Mouse (Mus musculus): ENCODE measurements around the gene Rtn1.

Gene Rtn1

DNA sequence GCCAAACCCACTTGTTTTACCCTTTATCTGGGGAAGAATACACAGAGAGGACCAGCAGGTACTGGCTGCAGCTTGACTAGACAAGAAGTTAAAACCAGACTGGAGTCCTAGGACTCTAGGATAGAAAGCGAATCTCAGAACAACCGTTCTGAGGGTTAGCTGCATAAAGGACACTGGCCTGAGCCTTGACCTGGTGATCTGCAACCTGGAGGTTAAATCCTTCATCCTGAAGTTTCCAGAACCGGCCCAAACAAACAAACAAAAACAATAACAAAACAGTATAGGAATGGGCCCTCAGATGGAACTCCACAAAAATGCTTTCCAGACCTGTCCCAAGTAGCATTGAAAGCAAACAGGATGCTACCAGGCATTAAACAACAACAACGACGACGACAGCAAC lies at the start of gene Rtn1:
Gene Rtn1 (minus strand): TSS at position 101 of the 400 bp plus-strand sequence.
- no peak for DNase-seq (ENCODE audit: low spot score in 2 of 2)

DNA sequence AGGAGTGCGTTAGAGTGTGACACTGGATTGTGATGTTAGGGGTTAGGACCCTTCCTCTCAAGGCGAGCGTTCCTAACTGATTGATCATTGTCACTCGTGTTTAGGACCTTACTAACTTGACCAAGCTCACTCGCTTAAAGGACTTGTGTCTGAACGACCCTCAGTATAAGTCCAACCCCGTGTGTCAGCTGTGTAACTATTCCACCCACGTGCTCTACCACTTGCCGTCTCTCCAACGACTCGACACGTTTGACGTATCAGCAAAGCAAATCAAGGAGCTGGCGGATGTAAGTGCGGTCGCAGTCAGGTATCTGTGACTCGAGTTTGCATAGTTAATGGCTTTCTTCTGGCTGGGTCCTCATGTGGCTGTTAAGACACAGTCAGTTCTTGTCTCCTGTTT lies 45.1 kb upstream of the Rtn1 start:
- no peak for DNase-seq (ENCODE audit: low spot score in 2 of 2)

DNA sequence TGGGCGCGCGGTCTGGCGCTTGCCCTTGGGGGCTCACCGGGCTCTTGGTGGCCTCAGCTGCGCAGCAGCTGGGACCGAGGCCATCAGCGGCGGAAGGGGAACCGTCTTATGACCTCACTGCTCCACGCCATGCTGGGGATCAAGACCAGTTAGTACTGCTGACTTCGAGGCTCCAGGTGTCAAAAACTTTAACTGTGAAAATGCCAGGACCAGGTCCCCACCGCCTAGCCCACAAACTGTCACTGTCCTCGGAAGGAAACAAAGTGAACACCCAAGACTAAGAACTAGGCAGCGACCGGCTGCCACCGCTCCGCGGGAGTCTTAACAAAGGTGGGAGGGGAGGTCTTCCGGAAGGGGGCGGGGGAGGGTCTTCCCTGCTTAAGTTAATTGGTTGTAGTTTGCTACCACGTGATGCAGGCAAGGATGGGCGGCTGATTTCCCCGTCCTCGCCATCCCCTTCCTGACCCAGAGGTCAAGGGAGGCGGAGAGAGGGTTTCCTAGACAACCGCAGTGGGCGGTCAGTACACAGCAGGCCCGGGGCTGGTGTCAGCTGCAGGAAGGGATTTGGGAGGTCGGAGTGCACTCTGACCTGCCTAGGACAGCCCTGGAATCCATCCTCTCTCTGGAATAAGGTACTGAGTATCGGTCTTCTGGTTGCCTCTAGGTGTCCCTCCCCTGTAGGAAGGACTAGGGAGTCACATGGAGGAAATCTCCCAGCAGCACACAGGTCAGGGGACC lies 33.2 kb upstream of the Rtn1 start, which contains the start of gene Lrrc9:
Gene Lrrc9 (plus strand): TSS at position 28 of the 738 bp plus-strand sequence.
- DNase-seq (ENCODE audit: low spot score in 2 of 2): no peak

GRCm38 (mm10) chr12:72438961-72439480 lies 30.2 kb upstream of the Rtn1 start:
- DNase-seq (ENCODE audit: low spot score in 2 of 2): no peak

DNA sequence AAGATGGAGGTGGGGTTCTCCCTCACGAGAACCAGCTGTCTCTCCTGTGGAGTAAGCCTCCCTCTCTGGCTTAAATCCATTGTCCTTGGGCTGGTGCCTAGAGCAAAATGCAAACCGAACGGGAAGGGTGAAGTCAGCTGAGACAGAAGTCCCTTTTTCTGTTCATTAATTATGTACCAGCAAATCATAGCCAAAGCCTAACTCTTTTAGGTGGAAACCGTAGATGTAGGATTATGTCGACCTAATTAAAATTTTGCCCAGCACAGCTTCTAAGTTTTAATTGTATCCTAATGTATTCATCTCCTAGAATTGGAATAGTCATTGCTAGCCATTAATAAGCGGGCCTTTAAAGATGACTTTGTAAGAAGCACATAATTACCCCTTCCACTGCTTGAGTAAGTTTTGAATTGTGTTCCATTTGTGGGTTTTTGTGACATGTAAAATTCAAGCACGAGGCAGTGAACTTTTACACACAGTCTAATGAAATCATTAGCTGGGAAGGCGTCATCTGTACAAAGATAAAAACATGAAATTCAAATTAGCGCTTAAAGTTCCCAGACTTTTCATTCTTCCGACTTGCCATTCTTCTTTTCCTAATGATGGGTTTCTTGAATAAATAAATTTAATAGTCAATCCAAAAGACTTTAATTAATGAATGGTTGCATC lies 29.0 kb upstream of the Rtn1 start:
- DNase-seq (ENCODE audit: low spot score in 2 of 2): no peak

DNA sequence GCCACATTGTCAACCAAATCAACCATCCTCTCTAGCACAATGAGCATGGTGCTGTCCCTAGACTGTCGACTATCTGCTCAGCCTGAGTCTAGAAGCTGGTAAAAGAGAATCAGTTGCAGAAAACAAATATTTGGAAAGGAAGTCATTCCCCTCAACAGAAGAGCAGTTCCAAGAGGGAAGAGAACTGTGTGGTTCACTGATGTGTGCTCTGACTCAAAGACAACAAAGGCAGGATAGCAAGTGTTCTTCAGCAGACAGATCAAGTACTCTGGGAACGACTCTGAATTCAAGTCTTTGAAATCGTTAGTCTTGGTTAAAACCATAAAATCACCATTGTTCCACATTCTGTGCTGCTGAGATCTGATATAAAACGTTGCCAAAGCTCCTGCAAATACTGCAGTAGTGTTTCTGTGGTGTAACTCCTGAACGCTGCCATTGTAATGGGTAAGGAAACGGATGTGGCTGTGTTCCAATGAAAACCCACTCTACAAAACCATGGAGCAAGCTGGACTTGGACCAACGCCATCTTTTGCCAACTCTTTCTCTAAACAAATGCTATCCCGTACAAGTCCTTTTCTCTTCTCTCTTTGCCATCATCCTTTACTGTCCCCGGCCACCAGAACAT lies 24.5 kb upstream of the Rtn1 start:
- no peak for DNase-seq (ENCODE audit: low spot score in 2 of 2)

DNA sequence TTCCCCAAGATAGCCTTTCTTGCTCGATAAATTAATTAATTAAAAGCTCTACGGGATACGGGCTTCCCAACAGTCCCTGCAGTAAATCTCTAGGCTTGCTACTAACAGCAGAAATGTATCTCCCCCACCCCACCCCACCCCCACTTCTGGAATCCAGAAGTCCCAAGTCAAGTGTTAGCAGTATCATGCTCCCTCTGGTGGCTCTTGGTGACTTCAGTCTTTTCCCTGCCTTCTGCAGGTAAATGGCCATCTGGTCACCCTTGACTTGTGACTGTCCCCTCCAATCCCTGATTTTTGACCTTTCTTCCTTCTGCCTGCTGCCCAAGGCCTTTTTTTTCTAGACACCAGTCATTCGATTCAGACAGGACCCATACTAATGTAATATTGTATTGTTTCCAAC lies 23.4 kb upstream of the Rtn1 start:
- no peak for DNase-seq (ENCODE audit: low spot score in 2 of 2)

GRCm38 (mm10) chr12:72427722-72428126 lies 18.9 kb upstream of the Rtn1 start:
- DNase-seq (ENCODE audit: low spot score in 2 of 2): peak; percentile 29 to 32

DNA sequence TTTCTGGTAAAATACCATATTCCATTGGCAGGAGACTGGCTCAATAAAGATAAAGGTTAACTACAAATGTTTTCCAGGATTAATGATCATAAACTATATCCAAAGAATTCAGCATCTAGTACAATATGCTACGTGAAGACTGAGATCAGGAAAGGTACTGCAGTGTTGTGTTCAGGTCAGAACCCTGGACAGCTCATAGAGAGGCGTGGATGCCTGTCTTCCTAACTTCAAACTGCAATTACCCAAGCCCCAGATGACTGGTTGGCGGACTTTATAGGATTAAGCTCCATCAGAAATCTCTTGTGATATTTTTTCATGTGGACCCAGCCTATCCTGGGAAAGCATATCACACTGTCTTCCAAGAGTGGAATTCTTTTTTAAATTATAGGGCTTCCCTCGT lies 13.8 kb upstream of the Rtn1 start:
- DNase-seq (ENCODE audit: low spot score in 2 of 2): no peak

DNA sequence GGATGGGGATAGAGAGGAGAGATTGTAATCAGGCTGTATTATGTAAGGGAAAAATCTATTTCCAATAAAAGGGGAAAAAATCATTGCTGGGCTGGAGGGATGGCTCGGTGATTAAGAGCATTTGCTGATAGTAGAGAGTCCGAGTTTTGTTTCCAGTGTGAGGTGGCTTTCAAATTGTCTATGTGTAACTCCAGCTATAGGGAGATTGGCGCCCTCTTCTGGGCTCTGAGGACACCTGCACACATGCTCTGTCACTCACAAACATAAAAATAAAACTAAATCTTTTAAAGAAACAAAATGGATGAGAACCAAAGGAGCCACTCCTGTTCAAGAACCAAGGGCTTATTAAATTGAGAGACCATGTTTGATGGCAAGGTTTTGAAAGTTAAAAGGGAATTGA lies 8.9 kb upstream of the Rtn1 start:
- DNase-seq (ENCODE audit: low spot score in 2 of 2): no peak

- no peak for DNase-seq (ENCODE audit: low spot score in 2 of 2)
Observed at GRCm38 (mm10) chr12:72408111-72408891, 553 bp downstream of the Rtn1 start.

- DNase-seq (ENCODE audit: low spot score in 2 of 2): no peak
Observed at GRCm38 (mm10) chr12:72407721-72408110, 1.1 kb downstream of the Rtn1 start.

- DNase-seq (ENCODE audit: low spot score in 2 of 2): no peak
Observed at GRCm38 (mm10) chr12:72407146-72407545, 1.7 kb downstream of the Rtn1 start.

- DNase-seq (ENCODE audit: low spot score in 2 of 2): no peak
Observed at GRCm38 (mm10) chr12:72405031-72405430, 3.8 kb downstream of the Rtn1 start.

DNA sequence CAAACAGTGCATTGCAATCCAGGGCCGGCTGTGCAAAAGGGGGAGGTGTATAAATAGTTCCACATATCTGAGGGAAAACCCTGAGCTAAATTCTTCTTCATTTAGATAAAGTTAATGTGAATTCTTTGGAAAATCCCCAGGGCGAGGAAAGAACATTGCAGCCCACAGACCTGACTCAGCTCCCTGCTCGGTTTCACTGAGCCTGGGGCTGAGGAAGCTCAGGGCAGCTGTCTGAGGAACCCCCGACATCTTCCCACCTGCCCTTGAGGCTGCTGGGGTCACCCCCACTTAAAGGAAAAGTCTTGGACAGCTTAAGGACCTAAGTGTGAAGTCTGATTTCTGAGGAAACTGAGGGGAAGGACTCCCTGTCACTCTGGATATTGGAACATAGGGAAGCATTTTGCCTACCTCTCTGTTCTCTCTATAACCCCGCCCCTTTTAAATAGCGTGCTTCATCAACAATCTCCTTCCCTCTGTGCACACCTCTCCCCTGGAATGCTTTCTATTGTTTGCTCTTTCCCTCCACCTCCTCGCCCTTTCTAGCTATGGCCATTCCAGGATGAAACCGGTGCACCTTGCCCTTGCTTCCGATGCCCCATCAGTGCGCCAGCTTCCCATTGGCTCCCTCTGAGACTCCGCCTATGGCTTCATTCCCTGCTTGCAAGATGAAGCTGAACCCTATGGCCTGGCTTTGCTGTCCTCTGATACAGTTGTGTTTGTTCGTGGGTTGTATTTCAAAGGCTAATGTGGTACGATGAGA lies 15.6 kb downstream of the Rtn1 start:
- DNase-seq (ENCODE audit: low spot score in 2 of 2): no peak

- DNase-seq (ENCODE audit: low spot score in 2 of 2): no peak
Observed at GRCm38 (mm10) chr12:72390346-72390745, 18.5 kb downstream of the Rtn1 start.

DNA sequence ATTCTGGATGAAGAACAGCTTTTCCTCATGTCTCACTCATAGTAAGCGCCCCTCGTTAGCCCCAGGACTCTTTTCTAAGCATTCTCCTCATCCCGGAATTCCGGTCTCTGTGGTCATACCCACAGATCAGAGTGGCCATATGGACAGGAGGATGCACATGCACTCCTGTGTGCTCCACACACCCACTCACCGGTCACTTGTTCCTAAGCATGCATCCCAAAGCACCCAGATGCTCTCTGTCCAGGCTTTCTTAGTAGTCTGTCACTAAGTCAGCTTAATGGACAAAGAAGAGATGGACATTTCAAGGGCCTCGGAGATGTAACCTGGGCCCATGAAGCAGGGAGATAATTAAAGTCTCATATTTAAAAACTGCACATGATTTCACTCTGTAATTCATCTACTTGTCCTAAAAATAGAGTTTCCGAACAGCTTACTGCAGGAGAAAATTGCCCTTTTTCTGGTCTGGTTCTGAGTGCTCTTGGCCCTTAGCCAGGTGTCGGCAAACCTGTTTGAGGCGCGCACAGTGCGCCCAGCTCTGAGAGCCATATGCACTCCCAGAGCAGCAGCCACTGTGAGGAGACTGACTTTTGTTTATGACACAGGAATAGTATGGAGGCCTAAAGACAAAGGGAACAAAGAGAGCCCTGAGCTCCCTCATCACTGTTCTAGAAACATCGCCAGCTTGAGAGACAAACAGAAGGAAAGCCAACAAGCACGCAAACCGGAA lies 19.3 kb downstream of the Rtn1 start:
- DNase-seq (ENCODE audit: low spot score in 2 of 2): no peak

DNA sequence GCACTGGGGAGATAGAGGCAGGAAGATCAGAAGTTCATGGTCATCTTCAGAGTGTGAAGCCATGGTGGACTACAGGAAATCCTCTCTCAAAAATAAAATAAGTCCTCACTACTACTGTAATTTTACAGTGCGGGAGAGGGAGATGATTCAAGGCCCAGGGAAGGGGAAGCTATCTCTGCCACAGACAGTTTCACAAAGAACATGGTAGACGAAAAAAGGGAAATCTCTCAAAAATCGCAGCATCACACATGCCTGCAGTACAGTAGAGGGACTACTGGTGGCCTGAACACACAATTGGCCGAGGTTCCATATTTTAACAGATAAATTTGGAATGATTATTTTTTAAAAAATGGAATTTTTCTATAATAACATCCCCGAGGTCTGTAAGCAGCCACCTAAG lies 20.0 kb downstream of the Rtn1 start:
- DNase-seq (ENCODE audit: low spot score in 2 of 2): no peak

DNA sequence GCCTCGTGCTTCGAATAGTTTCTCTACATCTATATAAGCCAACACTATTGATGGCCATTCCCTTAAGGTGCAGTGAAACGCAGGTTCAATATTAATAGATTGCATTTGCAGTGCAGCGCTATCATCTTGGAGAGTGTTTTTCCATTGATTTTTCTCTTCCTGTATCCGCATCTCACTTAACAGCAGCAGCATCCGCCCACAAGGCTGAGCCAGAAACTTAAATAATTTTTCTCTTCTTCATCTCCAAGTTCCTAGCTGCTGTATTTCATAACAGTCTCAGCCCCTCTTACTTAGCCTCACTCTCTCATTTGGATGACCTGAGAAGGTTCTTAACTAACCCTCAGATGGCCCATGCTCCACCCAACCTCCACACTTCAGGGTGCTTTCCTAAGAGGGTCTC lies 20.7 kb downstream of the Rtn1 start:
- no peak for DNase-seq (ENCODE audit: low spot score in 2 of 2)

GRCm38 (mm10) chr12:72376309-72376708 lies 32.5 kb downstream of the Rtn1 start:
- DNase-seq (ENCODE audit: low spot score in 2 of 2): no peak

Measured in spleen, postnatal 36 days (tissue).